Mouse (Mus musculus): ENCODE measurements around the gene Tmcc1. TPM values are rescaled to one million over a fixed set of nuclear protein-coding genes. Genes with fewer than 3 reads are reported as not detected.
A peak's percentile ranks its signal among the peaks of the same experiment; 100 is the strongest.

Gene Tmcc1
- total and polyA plus RNA-seq, 2 experiments from 2014 or later: 11.8 to 40.9 TPM

- Histone ChIP-seq H3K36me3 (ENCODE audit: insufficient read depth, low read length) (peaks cover 54% of the 10 kb centered on the region), H3K27me3 (ENCODE audit: insufficient read depth, low read length) (no peaks in the 10 kb centered on the region), H3K9me3 (ENCODE audit: low read length) (no peaks in the 10 kb centered on the region), H3K4me1 (ENCODE audit: insufficient read depth, low read length) (no peaks in the 10 kb centered on the region), H3K27ac (ENCODE audit: low read depth, low read length) (no peak overlapping the region; the same call in 1 of the 2 replicates), H3K4me3 (ENCODE audit: low read depth, low read length) (no peak overlapping the region), H3K4me2 (ENCODE audit: low read depth, low read length, poor library complexity, severe bottlenecking) (no peak overlapping the region), H3K9ac (replicated peaks; ENCODE audit: low read length, poor library complexity, severe bottlenecking) (no peak overlapping the region)
- no peak for ATAC-seq (ENCODE audit: low FRiP score)
- DNase-seq (ENCODE audit: low spot score): peak; percentile 70
- 67% methylated on average over 12 of the region's 12 CpGs for WGBS
- peak; percentile 88 for TF ChIP-seq CTCF (IDR thresholded peaks at IDR 0.05)
Measured at GRCm38 (mm10) chr6:116228785-116229525, 35.7 kb upstream of the Tmcc1 start.

- no peaks in the 10 kb centered on the region for H3K9me3 ChIP-seq (ENCODE audit: low read length)
- ATAC-seq (ENCODE audit: low FRiP score): no peak
- TF ChIP-seq CTCF (IDR thresholded peaks at IDR 0.05): no peak
Measured at GRCm38 (mm10) chr6:116227767-116228166, 34.5 kb upstream of the Tmcc1 start.

GRCm38 (mm10) chr6:116207729-116208534, 14.6 kb upstream of the Tmcc1 start, which contains the start of gene Washc2:
Gene Washc2, plus strand, starts transcription at chr6:116208038.
- Histone ChIP-seq H3K36me3 (ENCODE audit: insufficient read depth, low read length) (peaks cover 13% of the 10 kb centered on the region; the same call in 1 of the 2 replicates), H3K4me2 (ENCODE audit: low read depth, low read length, poor library complexity, severe bottlenecking) (peak within 1 kb of the TSS; percentile 92), H3K9ac (replicated peaks; ENCODE audit: low read length, poor library complexity, severe bottlenecking) (peak within 1 kb of the TSS; percentile 91), H3K27me3 (ENCODE audit: insufficient read depth, low read length) (no peaks in the 10 kb centered on the region), H3K27ac (ENCODE audit: low read depth, low read length) (peak within 1 kb of the TSS; percentile 89), H3K9me3 (ENCODE audit: low read length) (no peaks in the 10 kb centered on the region), H3K4me3 (ENCODE audit: low read depth, low read length) (peak within 1 kb of the TSS; percentile 78), H3K4me1 (ENCODE audit: insufficient read depth, low read length) (peaks cover 6% of the 10 kb centered on the region; the same call in 1 of the 2 replicates)
- ATAC-seq (ENCODE audit: low FRiP score) (peak; percentile 97), DNase-seq (ENCODE audit: low spot score) (peak; percentile 99)
- under 1% methylated on average over 51 of the region's 51 CpGs for WGBS
- no peak for TF ChIP-seq CTCF (IDR thresholded peaks at IDR 0.05)

More at GRCm38 (mm10) chr6:116227767-116228166, 34.5 kb upstream of the Tmcc1 start:
- Histone ChIP-seq H3K36me3 (ENCODE audit: insufficient read depth, low read length) (peaks cover 55% of the 10 kb centered on the region), H3K27ac (ENCODE audit: low read depth, low read length) (no peak overlapping the region), H3K4me2 (ENCODE audit: low read depth, low read length, poor library complexity, severe bottlenecking) (no peak overlapping the region), H3K4me3 (ENCODE audit: low read depth, low read length) (no peak overlapping the region), H3K27me3 (ENCODE audit: insufficient read depth, low read length) (no peaks in the 10 kb centered on the region), H3K9ac (replicated peaks; ENCODE audit: low read length, poor library complexity, severe bottlenecking) (no peak overlapping the region), H3K4me1 (ENCODE audit: insufficient read depth, low read length) (no peaks in the 10 kb centered on the region)
- DNase-seq (ENCODE audit: low spot score): no peak
- WGBS: 65% methylated on average over 11 of the region's 11 CpGs

DNA sequence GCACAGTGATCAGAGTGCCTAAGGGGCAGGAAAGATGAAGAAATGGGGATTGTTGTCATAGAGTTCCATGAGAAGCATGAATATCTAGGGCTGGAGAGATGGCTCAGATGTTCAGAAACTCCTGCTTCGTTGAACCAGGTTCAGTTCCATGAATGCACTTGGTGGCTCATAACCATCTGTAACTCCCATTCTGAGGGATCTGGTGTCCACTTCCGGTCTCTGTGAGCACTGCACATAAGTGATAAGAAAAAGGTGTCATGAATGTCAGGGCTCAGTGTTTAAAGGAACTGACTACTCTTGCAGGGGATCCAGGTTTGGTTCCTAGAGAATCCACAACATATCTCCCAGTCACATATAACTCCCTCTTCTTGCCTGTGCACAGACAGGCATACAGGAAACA, 6.4 kb upstream of the Tmcc1 start:
- 72% methylated on average over 2 of the region's 2 CpGs for WGBS
- TF ChIP-seq CTCF (IDR thresholded peaks at IDR 0.05): no peak
- Histone ChIP-seq H3K27ac (ENCODE audit: low read depth, low read length) (no peak overlapping the region), H3K4me3 (ENCODE audit: low read depth, low read length) (no peak overlapping the region), H3K9ac (replicated peaks; ENCODE audit: low read length, poor library complexity, severe bottlenecking) (no peak overlapping the region), H3K4me1 (ENCODE audit: insufficient read depth, low read length) (no peaks in the 10 kb centered on the region), H3K4me2 (ENCODE audit: low read depth, low read length, poor library complexity, severe bottlenecking) (no peak overlapping the region), H3K36me3 (ENCODE audit: insufficient read depth, low read length) (no peaks in the 10 kb centered on the region), H3K9me3 (ENCODE audit: low read length) (no peaks in the 10 kb centered on the region), H3K27me3 (ENCODE audit: insufficient read depth, low read length) (no peaks in the 10 kb centered on the region)
- DNase-seq (ENCODE audit: low spot score): no peak
- ATAC-seq (ENCODE audit: low FRiP score): no peak

DNA sequence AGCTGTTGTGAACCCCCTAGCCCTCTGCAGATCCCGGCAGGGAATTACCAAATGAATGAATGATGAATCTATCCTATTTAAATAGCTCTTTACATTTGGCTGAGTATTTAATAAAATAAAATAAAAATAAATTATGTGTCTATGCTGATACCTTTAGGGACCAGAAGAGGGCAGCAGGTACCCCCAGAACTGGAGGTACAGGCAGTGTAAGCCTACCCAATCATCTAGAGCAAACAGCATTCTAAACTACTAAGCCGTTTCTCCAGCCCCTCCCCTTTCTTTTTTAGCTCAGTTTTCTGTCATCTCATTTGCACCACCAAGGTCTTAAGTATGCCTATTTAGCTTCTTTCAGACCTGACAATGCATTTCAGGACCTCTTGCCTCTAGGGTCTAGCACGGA, 4.9 kb upstream of the Tmcc1 start:
- H3K27me3 ChIP-seq (ENCODE audit: insufficient read depth, low read length): no peaks in the 10 kb centered on the region
- H3K27ac ChIP-seq (ENCODE audit: low read depth, low read length): no peak overlapping the region
- DNase-seq (ENCODE audit: low spot score) (peak; percentile 27), ATAC-seq (ENCODE audit: low FRiP score) (no peak)
- WGBS: 36% methylated on average over 3 of the region's 3 CpGs
- H3K4me1 ChIP-seq (ENCODE audit: insufficient read depth, low read length): 0 out of 2 replicates have a peak, but pooled peaks cover 3% of the 10 kb centered on the region
- H3K36me3 ChIP-seq (ENCODE audit: insufficient read depth, low read length): no peaks in the 10 kb centered on the region
- no peak overlapping the region for H3K4me2 ChIP-seq (ENCODE audit: low read depth, low read length, poor library complexity, severe bottlenecking)
- no peaks in the 10 kb centered on the region for H3K9me3 ChIP-seq (ENCODE audit: low read length)
- H3K9ac ChIP-seq (replicated peaks; ENCODE audit: low read length, poor library complexity, severe bottlenecking): no peak overlapping the region
- peak; percentile 74 for TF ChIP-seq CTCF (IDR thresholded peaks at IDR 0.05)
- H3K4me3 ChIP-seq (ENCODE audit: low read depth, low read length): no peak overlapping the region
